Mouse (Mus musculus) cortical plate, adult 2 months (tissue): ENCODE results near the gene Hnf1b.

Source experiments
- CTCF ChIP-seq: fragments of 200-500 bp; IDR thresholded peaks from 2 replicates; pipeline ENCODE4 v1.5.1; 2011; ENCODE audit warnings: mild to moderate bottlenecking, control low read depth, low read length; ENCODE audit not compliant: insufficient read depth; ENCODE audit errors: extremely low read depth
- POLR2A ChIP-seq: fragments of 200-500 bp; IDR thresholded peaks from 2 replicates; pipeline ENCODE4 v1.6.1; 2011; ENCODE audit warnings: mild to moderate bottlenecking, low read length, control low read depth; ENCODE audit not compliant: insufficient read depth; ENCODE audit errors: extremely low read depth

DNA sequence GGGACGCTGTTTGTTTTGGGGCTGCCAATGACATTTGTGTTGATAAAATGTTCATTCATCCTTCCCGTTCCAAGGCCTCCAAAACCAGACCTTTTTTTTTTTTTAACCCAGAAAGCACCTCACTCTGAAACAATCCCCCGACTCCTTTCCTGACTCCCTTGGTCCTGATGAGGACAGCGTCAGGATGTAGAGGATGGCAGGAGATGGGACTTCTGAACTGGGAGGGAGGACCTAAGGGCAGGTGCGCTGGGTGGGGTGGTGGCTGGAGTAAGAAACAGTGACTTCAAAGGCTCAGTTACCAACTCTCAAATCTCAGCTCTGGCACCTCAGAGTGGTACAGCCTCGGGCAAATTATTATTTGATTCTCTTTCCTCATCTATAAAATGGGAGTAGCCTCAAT, 33.2 kb downstream of the Hnf1b start:
- TF ChIP-seq CTCF (no peak), POLR2A (no peak)
